Comparison of ENCODE assay signal across 8 mouse cellular contexts in the genomic region with DNA sequence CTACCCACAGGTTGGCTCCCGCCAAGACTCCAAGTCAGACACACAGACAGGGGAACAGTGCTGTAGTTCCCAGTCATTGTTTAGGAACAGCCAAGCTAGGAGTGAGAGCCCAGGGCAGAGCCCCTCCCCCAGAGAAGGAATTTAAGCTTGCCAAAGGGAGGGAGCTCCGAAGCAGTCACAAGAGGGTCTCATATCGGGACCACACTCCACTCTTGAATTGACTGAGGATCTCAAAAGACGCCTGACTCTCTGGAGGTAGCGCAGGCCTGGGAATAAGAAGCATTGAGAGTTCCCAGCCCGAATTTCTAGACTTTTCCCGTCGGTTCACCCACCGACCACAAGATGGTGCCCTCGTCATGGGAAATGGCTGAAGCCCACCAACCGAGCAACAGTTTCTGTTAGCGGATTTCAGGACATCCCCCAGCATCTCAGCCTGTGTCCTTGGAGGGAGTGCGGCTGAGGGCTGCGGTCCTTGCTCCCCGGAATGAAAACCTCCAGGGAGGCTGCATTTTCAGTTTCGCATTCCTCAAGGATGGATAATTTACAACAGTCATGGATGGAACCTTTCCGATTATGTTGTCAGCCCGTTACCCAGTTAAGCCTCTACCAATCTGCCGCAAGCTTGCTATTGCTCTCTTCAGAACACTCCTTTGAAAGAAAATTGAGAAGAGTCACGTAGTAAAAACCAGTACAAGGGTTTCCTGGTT. TPM values are rescaled to one million over a fixed set of nuclear protein-coding genes. Genes with fewer than 3 reads are reported as not detected.
DNase-seq lines count a peak whose midpoint lies in the region; ATAC-seq lines count a peak whose summit lies in the region.

No protein-coding gene starts in this region.

- intact Hi-C loops in gastrocnemius, postnatal 36 days (cut with DNase I) = loop anchor here (5.0 kb wide), 1 partner anchor 424 kb away; no protein-coding TSS in a partner anchor
- intact Hi-C loops in left cerebral cortex, postnatal 25 days (cut with DNase I) = loop anchor here (1.0 to 10.0 kb wide), 3 partner anchors 329 to 637 kb away; no protein-coding TSS in a partner anchor

- peak; percentile 75 for DNase-seq in adrenal gland, adult 2 months
- DNase-seq in embryo, embryonic 10.5 days (ENCODE audit: low spot score) = peak; percentile 94
- peak; percentile 54 to 63 for DNase-seq in gastrocnemius, postnatal 36 days
- peak; percentile 80 to 86 for DNase-seq in left cerebral cortex, postnatal 25 days (ENCODE audit: low spot score in 2 of 2)
- peak; percentile 86 for DNase-seq in mesoderm, embryonic 11.5 days (ENCODE audit: low read depth, low spot score)
- peak; percentile 87 for DNase-seq in right cerebral cortex, postnatal 4 days

- no peak overlapping the region for H3K9ac ChIP-seq in intestine, embryonic 15.5 days

- H3K27ac ChIP-seq in intestine, embryonic 15.5 days = no peak overlapping the region

- H3K4me1 ChIP-seq in intestine, embryonic 15.5 days (replicated peaks) = no peaks in the 10 kb centered on the region

- no peaks in the 10 kb centered on the region for H3K27me3 ChIP-seq in intestine, embryonic 15.5 days (replicated peaks)

- WGBS in intestine, embryonic 15.5 days = 8% methylated on average over 20 of the region's 20 CpGs

- ATAC-seq in intestine, embryonic 15.5 days = 0 out of 2 replicates have a peak, but pooled peaks have one; percentile 39
- ATAC-seq in inflammation-experienced regulatory T-cells, adult 6 months = no peak

- H3K4me2 ChIP-seq in intestine, embryonic 15.5 days (replicated peaks) = peak overlapping the region; percentile 51

- H3K4me3 ChIP-seq in intestine, embryonic 15.5 days (replicated peaks) = no peak overlapping the region; the same call in 1 of the 2 replicates

- no peaks in the 10 kb centered on the region for H3K9me3 ChIP-seq in intestine, embryonic 15.5 days

- H3K36me3 ChIP-seq in intestine, embryonic 15.5 days = no peaks in the 10 kb centered on the region

RNA-seq across cellular contexts. Expression of gene Foxo3, which starts 31.6 kb away (rescaled TPM):
- 10 to 100 TPM; 39.7 to 55.6 TPM for total RNA-seq in adrenal gland, adult 2 months (2021)
- 53.3 and 76.1 TPM in 2 replicates for polyA plus RNA-seq in adrenal gland, adult 2 months (2012; rRNA removed)
- 10 to 100 TPM; 25.6 to 31.0 TPM for total RNA-seq in gastrocnemius, postnatal 36 days (2021)
- polyA plus RNA-seq in intestine, embryonic 15.5 days (2015; fragmentation: Nextera tagmentation; extraction: Ambion mirVana) = 6.4 and 7.6 TPM in 2 replicates
- total RNA-seq in left cerebral cortex, postnatal 25 days (2021) = 10 to 100 TPM; 65.4 to 73.7 TPM
- 10 to 100 TPM in 1 of 3 experiments, 1 to 10 TPM in 2; 6.6 to 11.9 (median 9.2) TPM for polyA plus RNA-seq in inflammation-experienced regulatory T-cells, adult 6 months (2017; shearing (Covaris generic))
